Mouse (Mus musculus): ENCODE measurements around the gene Apoc1. TPM values are rescaled to one million over a fixed set of nuclear protein-coding genes. Genes with fewer than 3 reads are reported as not detected.

Apoc1 gene
- polyA plus RNA-seq, 1 experiment from 2014 or later: 7.0 TPM

GRCm38 (mm10) chr7:19682979-19683378 lies 9.5 kb downstream of the Apoc1 start:
- H3K36me3 ChIP-seq: no peaks in the 10 kb centered on the region
- H3K9ac ChIP-seq (replicated peaks): 0 out of 2 replicates have a peak overlapping the region, but pooled peaks have one; percentile 31
- no peak for ATAC-seq (ENCODE audit: insufficient number of reproducible peaks, insufficient read depth, low FRiP score, low TSS enrichment, low read depth)
- H3K27me3 ChIP-seq: no peaks in the 10 kb centered on the region
- no peaks in the 10 kb centered on the region for H3K4me1 ChIP-seq (replicated peaks)
- H3K4me3 ChIP-seq (replicated peaks): no peak overlapping the region
- no peak overlapping the region for H3K27ac ChIP-seq
- H3K9me3 ChIP-seq: no peaks in the 10 kb centered on the region
- 66% methylated on average over 3 of the region's 3 CpGs for WGBS
- H3K4me2 ChIP-seq: no peak overlapping the region

- H3K27ac ChIP-seq: no peak within 1 kb of the TSS
- WGBS: 53% methylated on average over 8 of the region's 8 CpGs
- H3K4me3 ChIP-seq (replicated peaks): no peak within 1 kb of the TSS
- ATAC-seq (ENCODE audit: insufficient number of reproducible peaks, insufficient read depth, low FRiP score, low TSS enrichment, low read depth): no peak
- H3K36me3 ChIP-seq: no peaks in the 10 kb centered on the region
- no peak within 1 kb of the TSS for H3K4me2 ChIP-seq
- H3K9ac ChIP-seq (replicated peaks): no peak within 1 kb of the TSS
- H3K27me3 ChIP-seq: no peaks in the 10 kb centered on the region
- H3K4me1 ChIP-seq (replicated peaks): no peaks in the 10 kb centered on the region
- no peaks in the 10 kb centered on the region for H3K9me3 ChIP-seq
These were observed 11.2 kb downstream of the Apoc1 start, which contains the start of the genes Gm44805 and Apoc4 for GRCm38 (mm10) chr7:19681202-19681694. Gene Gm44805 (minus strand): TSS chr7:19681423. Gene Apoc4 (minus strand): TSS chr7:19681479.

- Histone ChIP-seq H3K4me1 (replicated peaks) (no peaks in the 10 kb centered on the region), H3K27me3 (no peaks in the 10 kb centered on the region), H3K36me3 (no peaks in the 10 kb centered on the region), H3K4me2 (no peak overlapping the region), H3K9ac (replicated peaks) (no peak overlapping the region), H3K27ac (no peak overlapping the region), H3K9me3 (no peaks in the 10 kb centered on the region), H3K4me3 (replicated peaks) (no peak overlapping the region)
- 88% methylated on average over 2 of the region's 2 CpGs for WGBS
- no peak for ATAC-seq (ENCODE audit: insufficient number of reproducible peaks, insufficient read depth, low FRiP score, low TSS enrichment, low read depth)
These were observed 11.8 kb downstream of the Apoc1 start for GRCm38 (mm10) chr7:19680702-19681101.

- Histone ChIP-seq H3K9ac (replicated peaks) (no peak overlapping the region), H3K4me1 (replicated peaks) (no peaks in the 10 kb centered on the region), H3K4me3 (replicated peaks) (no peak overlapping the region), H3K36me3 (no peaks in the 10 kb centered on the region), H3K27me3 (no peaks in the 10 kb centered on the region), H3K27ac (no peak overlapping the region), H3K9me3 (no peaks in the 10 kb centered on the region), H3K4me2 (no peak overlapping the region)
- ATAC-seq (ENCODE audit: insufficient number of reproducible peaks, insufficient read depth, low FRiP score, low TSS enrichment, low read depth): no peak
- WGBS: 93% methylated on average over 3 of the region's 3 CpGs
These were observed 13.6 kb downstream of the Apoc1 start for GRCm38 (mm10) chr7:19678901-19679300.

GRCm38 (mm10) chr7:19677872-19678271 lies 14.6 kb downstream of the Apoc1 start, which contains the start of gene Apoc2:
Gene Apoc2 (minus strand): TSS chr7:19677941.
- 76% methylated on average over 8 of the region's 8 CpGs for WGBS
- Histone ChIP-seq H3K27me3 (no peaks in the 10 kb centered on the region), H3K4me3 (replicated peaks) (no peak within 1 kb of the TSS), H3K36me3 (no peaks in the 10 kb centered on the region), H3K27ac (no peak within 1 kb of the TSS), H3K9me3 (no peaks in the 10 kb centered on the region), H3K4me1 (replicated peaks) (no peaks in the 10 kb centered on the region), H3K9ac (replicated peaks) (0 out of 2 replicates have a peak within 1 kb of the TSS, but pooled peaks have one; percentile 12), H3K4me2 (no peak within 1 kb of the TSS)
- ATAC-seq (ENCODE audit: insufficient number of reproducible peaks, insufficient read depth, low FRiP score, low TSS enrichment, low read depth): no peak

- H3K9me3 ChIP-seq: no peaks in the 10 kb centered on the region
- H3K4me3 ChIP-seq (replicated peaks): no peak overlapping the region
- H3K27me3 ChIP-seq: no peaks in the 10 kb centered on the region
- no peak overlapping the region for H3K9ac ChIP-seq (replicated peaks)
- ATAC-seq (ENCODE audit: insufficient number of reproducible peaks, insufficient read depth, low FRiP score, low TSS enrichment, low read depth): no peak
- no peak overlapping the region for H3K4me2 ChIP-seq
- no peaks in the 10 kb centered on the region for H3K36me3 ChIP-seq
- WGBS: 59% methylated on average over 1 of the region's 1 CpGs
- no peak overlapping the region for H3K27ac ChIP-seq
- H3K4me1 ChIP-seq (replicated peaks): no peaks in the 10 kb centered on the region
These were observed 15.8 kb downstream of the Apoc1 start for GRCm38 (mm10) chr7:19676662-19677061.

GRCm38 (mm10) chr7:19675824-19676223 lies 16.6 kb downstream of the Apoc1 start:
- Histone ChIP-seq H3K9ac (replicated peaks) (no peak overlapping the region), H3K9me3 (no peaks in the 10 kb centered on the region), H3K4me3 (replicated peaks) (no peak overlapping the region), H3K27ac (no peak overlapping the region), H3K27me3 (no peaks in the 10 kb centered on the region), H3K4me1 (replicated peaks) (no peaks in the 10 kb centered on the region), H3K4me2 (no peak overlapping the region), H3K36me3 (no peaks in the 10 kb centered on the region)
- WGBS: 83% methylated on average over 10 of the region's 10 CpGs
- no peak for ATAC-seq (ENCODE audit: insufficient number of reproducible peaks, insufficient read depth, low FRiP score, low TSS enrichment, low read depth)

GRCm38 (mm10) chr7:19673083-19673699 lies 19.3 kb downstream of the Apoc1 start:
- Histone ChIP-seq H3K9me3 (no peaks in the 10 kb centered on the region), H3K27me3 (no peaks in the 10 kb centered on the region), H3K9ac (replicated peaks) (no peak overlapping the region), H3K27ac (no peak overlapping the region), H3K4me2 (no peak overlapping the region), H3K4me1 (replicated peaks) (no peaks in the 10 kb centered on the region; the same call in 1 of the 2 replicates), H3K4me3 (replicated peaks) (no peak overlapping the region), H3K36me3 (no peaks in the 10 kb centered on the region)
- 64% methylated on average over 14 of the region's 14 CpGs for WGBS
- no peak for ATAC-seq (ENCODE audit: insufficient number of reproducible peaks, insufficient read depth, low FRiP score, low TSS enrichment, low read depth)

GRCm38 (mm10) chr7:19671511-19671910 lies 20.9 kb downstream of the Apoc1 start:
- Histone ChIP-seq H3K9me3 (no peaks in the 10 kb centered on the region), H3K36me3 (no peaks in the 10 kb centered on the region), H3K4me3 (replicated peaks) (no peak overlapping the region), H3K9ac (replicated peaks) (no peak overlapping the region), H3K4me2 (no peak overlapping the region), H3K4me1 (replicated peaks) (no peaks in the 10 kb centered on the region; the same call in 1 of the 2 replicates), H3K27me3 (no peaks in the 10 kb centered on the region), H3K27ac (no peak overlapping the region)
- WGBS: 64% methylated on average over 10 of the region's 10 CpGs
- ATAC-seq (ENCODE audit: insufficient number of reproducible peaks, insufficient read depth, low FRiP score, low TSS enrichment, low read depth): no peak

GRCm38 (mm10) chr7:19668947-19669721 lies 23.3 kb downstream of the Apoc1 start:
- Histone ChIP-seq H3K4me2 (peak overlapping the region; percentile 40), H3K9me3 (no peaks in the 10 kb centered on the region), H3K9ac (replicated peaks) (peak overlapping the region; percentile 14; the same call in 1 of the 2 replicates), H3K27me3 (no peaks in the 10 kb centered on the region), H3K36me3 (no peaks in the 10 kb centered on the region), H3K4me1 (replicated peaks) (peaks cover 4% of the 10 kb centered on the region), H3K27ac (peak overlapping the region; percentile 53; the same call in 1 of the 2 replicates), H3K4me3 (replicated peaks) (0 out of 2 replicates have a peak overlapping the region, but pooled peaks have one; percentile 2)
- whole genome bisulfite sequencing: 5% methylated on average over 10 of the region's 10 CpGs
- peak; percentile 73 for ATAC-seq (ENCODE audit: insufficient number of reproducible peaks, insufficient read depth, low FRiP score, low TSS enrichment, low read depth)

- Histone ChIP-seq H3K27ac (no peak overlapping the region), H3K36me3 (peaks cover 6% of the 10 kb centered on the region; the same call in 1 of the 2 replicates), H3K4me3 (replicated peaks) (no peak overlapping the region), H3K4me2 (no peak overlapping the region), H3K9me3 (no peaks in the 10 kb centered on the region), H3K27me3 (no peaks in the 10 kb centered on the region), H3K9ac (replicated peaks) (no peak overlapping the region), H3K4me1 (replicated peaks) (peaks cover 13% of the 10 kb centered on the region)
- no peak for ATAC-seq (ENCODE audit: insufficient number of reproducible peaks, insufficient read depth, low FRiP score, low TSS enrichment, low read depth)
- WGBS: 76% methylated on average over 2 of the region's 2 CpGs
These were observed 25.0 kb downstream of the Apoc1 start for GRCm38 (mm10) chr7:19667434-19667833.
